8 mouse cellular contexts compared by ENCODE assay signal in the genomic region with DNA sequence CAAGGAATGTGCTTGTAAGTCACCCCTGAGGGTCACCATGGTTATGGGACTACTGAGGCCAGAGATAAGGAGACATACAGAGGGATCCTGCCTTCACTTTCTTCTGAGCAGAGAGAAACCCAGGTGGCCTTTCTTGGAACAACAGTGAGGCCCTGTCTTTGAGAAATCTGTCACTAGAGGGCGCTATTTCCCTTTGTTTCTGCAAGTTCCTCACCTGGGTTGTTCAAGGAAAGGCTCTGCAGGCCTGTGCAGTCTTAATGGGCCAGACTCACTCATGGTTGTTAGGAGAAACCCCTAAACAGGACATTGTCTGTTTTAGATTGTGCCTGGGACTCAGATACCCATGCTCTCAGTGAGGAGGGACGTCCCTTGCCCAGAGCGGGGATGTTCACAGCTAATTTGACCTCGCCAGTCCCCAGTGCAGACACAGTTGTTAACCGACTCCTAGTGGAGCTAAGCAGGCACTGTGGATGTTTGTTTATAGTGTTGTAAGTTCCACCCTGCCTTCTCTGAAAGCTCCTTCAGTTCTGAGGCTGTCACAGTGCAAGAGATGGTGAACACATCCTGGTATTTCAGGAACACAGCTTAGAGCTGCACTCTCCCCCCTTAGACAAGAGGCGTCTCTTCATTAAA. TPM values are rescaled to one million over a fixed set of nuclear protein-coding genes. Genes with fewer than 3 reads are reported as not detected.
A peak's percentile ranks its signal among the peaks of the same experiment; 100 is the strongest.
DNase-seq lines count a peak whose midpoint lies in the region; ATAC-seq and TF ChIP-seq lines count a peak whose summit lies in the region.

No protein-coding gene starts in this region.

- no peaks in the 10 kb centered on the region for H3K9me3 ChIP-seq in forebrain, embryonic 12.5 days
- H3K9me3 ChIP-seq in hindbrain, postnatal 0 days (ENCODE audit: low read length) = no peaks in the 10 kb centered on the region

- no peaks in the 10 kb centered on the region for H3K27me3 ChIP-seq in forebrain, embryonic 12.5 days
- H3K27me3 ChIP-seq in hindbrain, postnatal 0 days (ENCODE audit: insufficient read depth, low read length) = no peaks in the 10 kb centered on the region

- no peak overlapping the region for H3K4me2 ChIP-seq in forebrain, embryonic 12.5 days
- H3K4me2 ChIP-seq in hindbrain, postnatal 0 days (ENCODE audit: low read depth, low read length) = no peak overlapping the region

- no peak overlapping the region for H3K4me3 ChIP-seq in forebrain, embryonic 12.5 days (replicated peaks)
- no peak overlapping the region for H3K4me3 ChIP-seq in hindbrain, postnatal 0 days (ENCODE audit: low read length)

- DNase-seq in gastrocnemius, postnatal 10 days = peak; percentile 18
- DNase-seq in gastrocnemius, adult 8-10 months (ENCODE audit: low spot score in 2 of 2) = no peak
- peak; percentile 42 for DNase-seq in c-Kit-positive CD71-positive TER-119-negative erythroid progenitor cells, embryonic 14.5 days (ENCODE audit: low read depth)
- peak; percentile 96 for DNase-seq in hindbrain, postnatal 0 days (ENCODE audit: low spot score)
- DNase-seq in left cerebral cortex, adult 11 months (ENCODE audit: low spot score) = peak; percentile 36
- peak; percentile 79 for DNase-seq in lung, postnatal 36 days
- DNase-seq in skeletal muscle tissue, adult 2 months (ENCODE audit: low read depth, low spot score) = peak; percentile 32

- no peak overlapping the region for H3K9ac ChIP-seq in forebrain, embryonic 12.5 days
- H3K9ac ChIP-seq in hindbrain, postnatal 0 days (replicated peaks; ENCODE audit: low read length) = no peak overlapping the region

- peak; percentile 63; the same call in 1 of the 2 replicates for ATAC-seq in forebrain, embryonic 12.5 days (ENCODE audit: low FRiP score)
- peak; percentile 85 for ATAC-seq in hindbrain, postnatal 0 days

- TF ChIP-seq CTCF in hindbrain, postnatal 0 days (IDR thresholded peaks at IDR 0.05; ENCODE audit: low read depth) = peak; percentile 93

- H3K4me1 ChIP-seq in forebrain, embryonic 12.5 days = 0 out of 2 replicates have a peak, but pooled peaks cover 5% of the 10 kb centered on the region
- H3K4me1 ChIP-seq in hindbrain, postnatal 0 days (ENCODE audit: insufficient read depth, low read length) = no peaks in the 10 kb centered on the region

- WGBS in forebrain, embryonic 12.5 days = 60% methylated on average over 6 of the region's 6 CpGs
- WGBS in hindbrain, postnatal 0 days = 60% methylated on average over 6 of the region's 6 CpGs

- no peaks in the 10 kb centered on the region for H3K36me3 ChIP-seq in forebrain, embryonic 12.5 days (replicated peaks)
- no peaks in the 10 kb centered on the region for H3K36me3 ChIP-seq in hindbrain, postnatal 0 days (ENCODE audit: insufficient read depth, low read length)

- H3K27ac ChIP-seq in forebrain, embryonic 12.5 days = no peak overlapping the region
- H3K27ac ChIP-seq in hindbrain, postnatal 0 days = no peak overlapping the region

RNA-seq across cellular contexts. Expression of a gene that starts 49.2 kb away (rescaled TPM):
- under 1 TPM in 1 of 2 experiments, not detected in 1; 0.52 TPM for total RNA-seq in gastrocnemius, postnatal 10 days (2021)
- not detected for total RNA-seq in gastrocnemius, adult 8-10 months (2022)
- polyA plus RNA-seq in forebrain, embryonic 12.5 days (2016; fragmentation: Nextera tagmentation; extraction: Ambion mirVana) = not detected in 2 replicates
- not detected in 2 replicates for total RNA-seq in hindbrain, postnatal 0 days (2014; rRNA removed)
- polyA plus RNA-seq in hindbrain, postnatal 0 days (2015; fragmentation: Nextera tagmentation; extraction: Ambion mirVana) = 0.26 and 0.48 TPM in 2 replicates

Comparison
In these comparisons a context has a peak if more than half of its experiments do, and no peak if none do; other contexts are left out.
1. DNase-seq: peak in gastrocnemius, postnatal 10 days (single experiment), c-Kit-positive CD71-positive TER-119-negative erythroid progenitor cells, embryonic 14.5 days (single experiment), hindbrain, postnatal 0 days (single experiment), left cerebral cortex, adult 11 months (single experiment), lung, postnatal 36 days (single experiment) and skeletal muscle tissue, adult 2 months (single experiment); none in gastrocnemius, adult 8-10 months (0 of 2).